Mouse (Mus musculus): ENCODE measurements around the gene Cdkn2aip. TPM values are rescaled to one million over a fixed set of nuclear protein-coding genes. Genes with fewer than 3 reads are reported as not detected.

Gene Cdkn2aip
- polyA plus RNA-seq, 3 experiments from 2014 or later, result 14.9 to 17.6 (median 15.4) TPM

- ATAC-seq, result peak; percentile 48
Measured at GRCm38 (mm10) chr8:47693119-47693518, 20.6 kb downstream of the Cdkn2aip start.

GRCm38 (mm10) chr8:47691831-47692230 lies 21.9 kb downstream of the Cdkn2aip start:
- ATAC-seq, result no peak

- ATAC-seq, result no peak
Measured at GRCm38 (mm10) chr8:47691303-47691702, 22.4 kb downstream of the Cdkn2aip start.

- no peak for ATAC-seq
Measured at GRCm38 (mm10) chr8:47690674-47691078, 23.1 kb downstream of the Cdkn2aip start.

- ATAC-seq, result peak; percentile 46
Measured at GRCm38 (mm10) chr8:47689704-47690326, 23.9 kb downstream of the Cdkn2aip start.

GRCm38 (mm10) chr8:47684441-47684840 lies 29.3 kb downstream of the Cdkn2aip start:
- ATAC-seq, result no peak

- ATAC-seq, result no peak
Measured at GRCm38 (mm10) chr8:47683994-47684393, 29.7 kb downstream of the Cdkn2aip start.

- ATAC-seq, result no peak
Measured at GRCm38 (mm10) chr8:47680306-47680705, 33.4 kb downstream of the Cdkn2aip start.

- no peak for ATAC-seq
Measured at GRCm38 (mm10) chr8:47679603-47680002, 34.1 kb downstream of the Cdkn2aip start.

- ATAC-seq, result no peak
Measured at GRCm38 (mm10) chr8:47676631-47677030, 37.1 kb downstream of the Cdkn2aip start.

GRCm38 (mm10) chr8:47676224-47676623 lies 37.5 kb downstream of the Cdkn2aip start:
- ATAC-seq, result no peak

- peak; percentile 52 for ATAC-seq
Measured at GRCm38 (mm10) chr8:47675786-47676185, 37.9 kb downstream of the Cdkn2aip start.

- peak; percentile 75 for ATAC-seq
Measured at GRCm38 (mm10) chr8:47674777-47675710, 38.7 kb downstream of the Cdkn2aip start, which contains the start of gene Ing2. Ing2 (minus strand) TSS chr8:47675556.

GRCm38 (mm10) chr8:47674140-47674776 lies 39.5 kb downstream of the Cdkn2aip start:
- ATAC-seq, result no peak

GRCm38 (mm10) chr8:47673317-47674139 lies 40.2 kb downstream of the Cdkn2aip start:
- peak; percentile 52 for ATAC-seq

- ATAC-seq, result no peak
Measured at GRCm38 (mm10) chr8:47664231-47664785, 49.4 kb downstream of the Cdkn2aip start.

GRCm38 (mm10) chr8:47663201-47663600 lies 50.5 kb downstream of the Cdkn2aip start:
- ATAC-seq, result no peak

GRCm38 (mm10) chr8:47662716-47663115 lies 51.0 kb downstream of the Cdkn2aip start:
- ATAC-seq, result no peak

GRCm38 (mm10) chr8:47660394-47660793 lies 53.3 kb downstream of the Cdkn2aip start:
- no peak for ATAC-seq

- no peak for ATAC-seq
Measured at GRCm38 (mm10) chr8:47659463-47659862, 54.3 kb downstream of the Cdkn2aip start.

Data from inflammation-experienced regulatory T-cells, adult 6 months (primary cell).